Mouse (Mus musculus): Measurements from ENCODE around the gene Otogl.

The Otogl gene

GRCm38 (mm10) chr10:107921134-107921533, 9.2 kb upstream of the Otogl start:
- in situ Hi-C loops (cut with MboI, MseI): loop anchor here (5.0 kb wide), 1 partner anchor 124 kb away; no protein-coding TSS in a partner anchor

GRCm38 (mm10) chr10:107913013-107913412, 1.1 kb upstream of the Otogl start:
- in situ Hi-C loops (cut with MboI, MseI): no loop called here

- in situ Hi-C loops (cut with MboI, MseI): no loop called here
Observed at GRCm38 (mm10) chr10:107906453-107906852, 5.5 kb downstream of the Otogl start.

- in situ Hi-C loops (cut with MboI, MseI): no loop called here
Observed at GRCm38 (mm10) chr10:107905274-107906034, 6.5 kb downstream of the Otogl start.

- in situ Hi-C loops (cut with MboI, MseI): no loop called here
Observed at GRCm38 (mm10) chr10:107901958-107902357, 10.0 kb downstream of the Otogl start.

GRCm38 (mm10) chr10:107901204-107901879, 10.6 kb downstream of the Otogl start:
- in situ Hi-C loops (cut with MboI, MseI): no loop called here

- in situ Hi-C loops (cut with MboI, MseI): loop anchor here (10.0 kb wide), 1 partner anchor 1465 kb away; no protein-coding TSS in a partner anchor
Observed at GRCm38 (mm10) chr10:107899946-107900345, 12.0 kb downstream of the Otogl start.

GRCm38 (mm10) chr10:107896158-107896557, 15.8 kb downstream of the Otogl start:
- in situ Hi-C loops (cut with MboI, MseI): loop anchor here (10.0 kb wide), 1 partner anchor 1469 kb away; no protein-coding TSS in a partner anchor

- in situ Hi-C loops (cut with MboI, MseI): loop anchor here (10.0 kb wide), 1 partner anchor 1470 kb away; no protein-coding TSS in a partner anchor
Observed at GRCm38 (mm10) chr10:107894663-107895581, 17.0 kb downstream of the Otogl start.

GRCm38 (mm10) chr10:107890400-107890799, 21.5 kb downstream of the Otogl start:
- in situ Hi-C loops (cut with MboI, MseI): loop anchor here (10.0 kb wide), 1 partner anchor 1474 kb away; no protein-coding TSS in a partner anchor

GRCm38 (mm10) chr10:107872542-107872941, 39.4 kb downstream of the Otogl start:
- in situ Hi-C loops (cut with MboI, MseI): loop anchor here (5.0 kb wide), 1 partner anchor 45 kb away; no protein-coding TSS in a partner anchor

GRCm38 (mm10) chr10:107872109-107872508, 39.8 kb downstream of the Otogl start:
- in situ Hi-C loops (cut with MboI, MseI): loop anchor here (5.0 kb wide), 1 partner anchor 45 kb away; no protein-coding TSS in a partner anchor

- in situ Hi-C loops (cut with MboI, MseI): loop anchor here (5.0 kb wide), 1 partner anchor 47 kb away; no protein-coding TSS in a partner anchor
Observed at GRCm38 (mm10) chr10:107870540-107870939, 41.4 kb downstream of the Otogl start.

- in situ Hi-C loops (cut with MboI, MseI): no loop called here
Observed at GRCm38 (mm10) chr10:107868904-107869303, 43.0 kb downstream of the Otogl start.

GRCm38 (mm10) chr10:107867414-107867813, 44.5 kb downstream of the Otogl start:
- in situ Hi-C loops (cut with MboI, MseI): no loop called here

GRCm38 (mm10) chr10:107860235-107860917, 51.6 kb downstream of the Otogl start:
- in situ Hi-C loops (cut with MboI, MseI): no loop called here

GRCm38 (mm10) chr10:107859220-107859619, 52.7 kb downstream of the Otogl start:
- in situ Hi-C loops (cut with MboI, MseI): no loop called here

- in situ Hi-C loops (cut with MboI, MseI): no loop called here
Observed at GRCm38 (mm10) chr10:107858684-107859083, 53.2 kb downstream of the Otogl start.

GRCm38 (mm10) chr10:107844906-107845305, 67.0 kb downstream of the Otogl start:
- in situ Hi-C loops (cut with MboI, MseI): no loop called here

GRCm38 (mm10) chr10:107834452-107835239, 77.3 kb downstream of the Otogl start:
- in situ Hi-C loops (cut with MboI, MseI): no loop called here
